Mouse (Mus musculus) hindbrain, embryonic 13.5 days (tissue): Measurements from ENCODE around the gene Rbm26. TPM values are rescaled to one million over a fixed set of nuclear protein-coding genes. Genes with fewer than 3 reads are reported as not detected.
A peak's percentile ranks its signal among the peaks of the same experiment; 100 is the strongest.

Experiments used
- ATAC-seq: fragments of 200-750 bp; cut with Nextera tagmentation; 2 replicates; pipeline ENCODE4 v1.8.0; 2017; ENCODE audit warnings: moderate TSS enrichment; ENCODE audit not compliant: low FRiP score
- H3K27ac ChIP-seq: fragments of 300-500 bp; sonication (generic); 2 replicates; pipeline ENCODE4 v1.5.1; 2015; ENCODE audit warnings: inconsistent platforms, mild to moderate bottlenecking, moderate library complexity
- H3K27me3 ChIP-seq: fragments of 300-500 bp; sonication (generic); 2 replicates; pipeline ENCODE4 v1.6.1; 2015; ENCODE audit warnings: mild to moderate bottlenecking, inconsistent platforms
- H3K36me3 ChIP-seq: fragments of 300-500 bp; sonication (generic); 2 replicates; pipeline ENCODE4 v1.6.1; 2015; ENCODE audit warnings: mild to moderate bottlenecking, inconsistent platforms
- H3K4me1 ChIP-seq: fragments of 300-500 bp; sonication (generic); replicated peaks from 2 replicates; pipeline ENCODE4 v1.6.1; 2015; ENCODE audit warnings: inconsistent platforms
- H3K4me2 ChIP-seq: fragments of 300-500 bp; sonication (generic); 2 replicates; pipeline ENCODE4 v1.6.1; 2015; ENCODE audit warnings: inconsistent platforms, mild to moderate bottlenecking, moderate library complexity
- H3K4me3 ChIP-seq: fragments of 300-500 bp; sonication (generic); 2 replicates; pipeline ENCODE4 v1.5.1; 2015; ENCODE audit warnings: mild to moderate bottlenecking, inconsistent platforms
- H3K9ac ChIP-seq: fragments of 300-500 bp; sonication (generic); 2 replicates; pipeline ENCODE4 v1.6.1; 2015; ENCODE audit warnings: mild to moderate bottlenecking, inconsistent platforms
- H3K9me3 ChIP-seq: fragments of 300-500 bp; sonication (generic); 2 replicates; pipeline ENCODE4 v1.6.1; 2016; ENCODE audit warnings: inconsistent platforms
- WGBS: fragments of 180-500 bp; shearing (Covaris S2); methylation state at CpG from one replicate; pipeline ENCODE4 v1.1.7; 2015; 5-methylcytosine and 5-hydroxymethylcytosine counted together
- polyA plus RNA-seq: library from polyadenylated mRNA; unstranded; fragments of >200 nt; fragmentation: Nextera tagmentation; extraction: Ambion mirVana; gene quantifications from 2 replicates; pipeline ENCODE4 v1.2.1, GENCODE M21; 2015

Gene Rbm26
- 37.2 and 38.2 TPM in 2 replicates for polyA plus RNA-seq

DNA sequence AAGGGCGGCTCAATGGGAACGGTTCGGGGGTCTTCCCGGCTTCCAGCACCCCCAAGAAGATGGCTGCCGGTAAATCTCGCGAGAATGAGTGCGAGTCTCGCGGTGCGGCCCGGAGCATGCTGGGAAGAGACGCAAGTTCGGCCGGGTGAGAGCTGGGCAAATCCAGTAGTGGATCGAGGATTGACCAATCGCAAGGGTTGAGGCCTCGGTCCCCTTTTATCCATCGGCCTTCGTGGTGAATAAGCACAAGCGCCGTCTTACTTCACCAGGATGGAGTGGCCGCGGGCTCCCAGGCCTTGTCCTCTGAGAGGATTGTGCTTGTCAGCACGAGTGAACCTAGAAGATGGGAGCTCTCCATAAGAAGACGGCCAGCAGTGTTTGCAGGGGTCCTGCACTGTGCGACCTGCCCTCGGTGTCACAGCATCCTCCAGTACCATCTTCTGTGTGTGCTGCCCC lies at the start of gene Rbm26:
TSS of gene Rbm26 (minus strand) at position 90 of the 456 bp plus-strand sequence.
- ATAC-seq, result peak; percentile 98
- Histone ChIP-seq H3K9me3 (no peaks in the 10 kb centered on the region), H3K4me3 (peak within 1 kb of the TSS; percentile 96), H3K4me1 (peaks cover 27% of the 10 kb centered on the region), H3K27ac (peak within 1 kb of the TSS; percentile 96), H3K4me2 (peak within 1 kb of the TSS; percentile 88), H3K27me3 (no peaks in the 10 kb centered on the region), H3K9ac (peak within 1 kb of the TSS; percentile 97), H3K36me3 (no peaks in the 10 kb centered on the region)
- WGBS, result 0% methylated on average over 28 of the region's 28 CpGs

DNA sequence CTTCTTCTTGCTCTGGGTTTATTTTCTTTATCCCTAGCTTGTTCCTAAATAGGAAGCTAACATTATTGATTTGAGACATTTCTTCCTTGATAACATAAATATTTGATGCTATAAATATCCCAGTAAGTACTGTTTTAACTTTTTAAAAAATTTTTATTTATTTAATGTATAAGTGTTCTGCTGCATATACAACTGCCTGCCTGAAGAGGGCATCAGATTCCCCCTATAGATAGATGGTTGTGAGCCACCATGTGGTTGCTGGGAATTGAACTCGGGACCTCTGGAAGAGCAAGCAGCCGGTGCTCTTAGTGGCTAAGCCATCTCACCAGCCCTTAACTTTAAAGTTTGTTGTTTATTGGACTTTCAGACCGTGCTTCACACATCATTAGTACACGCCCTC lies 48.7 kb upstream of the Rbm26 start:
- Histone ChIP-seq H3K4me3 (no peak overlapping the region), H3K36me3 (no peaks in the 10 kb centered on the region), H3K27me3 (no peaks in the 10 kb centered on the region), H3K4me2 (no peak overlapping the region), H3K9me3 (no peaks in the 10 kb centered on the region), H3K27ac (no peak overlapping the region), H3K4me1 (no peaks in the 10 kb centered on the region), H3K9ac (no peak overlapping the region)
- ATAC-seq, result no peak
- 91% methylated on average over 4 of the region's 4 CpGs for WGBS

DNA sequence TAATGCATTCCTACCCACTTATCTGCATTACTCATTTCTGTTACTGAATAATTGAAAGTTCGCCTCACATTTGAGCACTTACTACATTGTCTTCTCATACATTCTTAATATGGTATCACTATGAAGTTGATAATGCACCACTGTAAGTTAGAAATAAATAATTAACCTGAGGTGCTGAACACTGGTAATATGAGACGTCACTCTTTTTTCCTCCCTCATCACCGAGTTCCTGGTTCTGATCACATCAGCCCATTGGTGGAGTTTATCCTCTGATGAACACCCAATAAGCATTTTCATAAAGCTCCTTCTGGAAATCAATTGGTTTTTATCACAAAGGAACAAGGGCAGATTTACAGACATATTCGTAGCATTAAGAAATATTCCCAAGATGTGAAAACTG lies 45.1 kb upstream of the Rbm26 start:
- no peaks in the 10 kb centered on the region for H3K4me1 ChIP-seq
- 92% methylated on average over 4 of the region's 4 CpGs for WGBS
- H3K36me3 ChIP-seq, result no peaks in the 10 kb centered on the region
- ATAC-seq, result no peak
- no peak overlapping the region for H3K9ac ChIP-seq
- H3K9me3 ChIP-seq, result no peaks in the 10 kb centered on the region
- H3K4me3 ChIP-seq, result no peak overlapping the region
- H3K27ac ChIP-seq, result no peak overlapping the region
- no peak overlapping the region for H3K4me2 ChIP-seq
- H3K27me3 ChIP-seq, result no peaks in the 10 kb centered on the region

DNA sequence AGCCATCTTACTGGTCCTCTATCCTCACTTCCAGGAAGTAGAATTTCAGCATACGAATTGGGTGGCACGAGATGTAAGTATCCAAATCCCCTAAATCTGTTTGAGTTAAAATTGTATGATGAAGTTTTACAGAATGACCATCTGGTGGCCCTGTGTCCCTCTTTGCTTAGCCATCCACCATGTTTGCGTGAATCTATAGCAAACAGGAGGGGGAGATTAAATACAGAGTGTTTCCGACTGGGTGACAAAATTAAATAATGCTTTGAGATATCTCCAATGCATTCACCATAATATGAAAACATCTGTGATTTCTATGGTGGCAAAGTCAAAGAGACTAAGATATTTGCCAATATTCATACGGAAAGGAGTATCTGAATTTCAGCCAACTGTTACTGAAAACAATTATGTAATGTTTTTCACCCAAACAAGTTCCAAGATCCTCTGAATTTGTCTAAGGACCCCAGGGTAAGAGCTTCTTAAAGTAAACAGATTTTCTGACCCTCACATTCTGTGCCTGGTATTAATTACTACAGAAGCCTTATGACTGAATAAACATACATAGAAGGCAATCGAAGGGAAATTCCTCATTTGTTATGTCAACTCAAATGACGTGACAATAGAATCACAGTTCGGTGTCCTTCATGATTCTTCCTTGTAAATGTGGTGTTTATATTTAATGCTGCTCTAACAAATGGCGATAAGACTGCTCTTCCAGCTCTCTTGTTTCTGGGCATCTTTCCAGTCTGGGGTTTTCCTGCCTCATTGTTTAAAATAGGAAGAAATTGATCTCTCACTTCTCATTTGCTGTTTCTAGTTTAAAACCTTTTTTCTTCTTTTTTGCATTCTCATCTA lies 42.6 kb upstream of the Rbm26 start:
- no peak for ATAC-seq

DNA sequence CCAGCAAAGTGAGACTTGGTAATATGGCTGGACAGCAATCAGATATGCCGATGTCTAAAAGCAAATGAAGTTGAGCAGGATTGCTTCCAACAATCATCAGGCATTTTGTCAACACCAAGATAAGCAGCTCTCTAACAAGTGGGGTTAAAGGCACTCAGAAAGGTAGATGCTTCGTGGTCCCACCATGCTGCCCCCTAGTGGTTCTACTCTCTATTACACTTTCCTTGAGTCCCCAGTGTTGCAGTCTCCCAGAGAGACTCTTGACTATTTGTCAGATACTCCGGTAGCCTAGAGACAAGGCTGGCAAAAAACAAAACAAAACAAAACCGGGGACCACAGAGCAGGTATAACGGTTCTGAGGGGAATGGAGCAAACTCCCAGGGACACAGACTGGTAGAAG lies 21.3 kb upstream of the Rbm26 start:
- no peak overlapping the region for H3K4me2 ChIP-seq
- no peaks in the 10 kb centered on the region for H3K27me3 ChIP-seq
- no peaks in the 10 kb centered on the region for H3K4me1 ChIP-seq
- H3K27ac ChIP-seq, result no peak overlapping the region
- no peak overlapping the region for H3K4me3 ChIP-seq
- H3K36me3 ChIP-seq, result no peaks in the 10 kb centered on the region
- no peaks in the 10 kb centered on the region for H3K9me3 ChIP-seq
- 60% methylated on average over 5 of the region's 5 CpGs for WGBS
- ATAC-seq, result no peak
- no peak overlapping the region for H3K9ac ChIP-seq

More for the DNA sequence above, 42.6 kb upstream of the Rbm26 start:
- WGBS, result 88% methylated on average over 9 of the region's 9 CpGs
- no peak overlapping the region for H3K4me3 ChIP-seq
- no peak overlapping the region for H3K4me2 ChIP-seq
- H3K36me3 ChIP-seq, result no peaks in the 10 kb centered on the region
- no peaks in the 10 kb centered on the region for H3K4me1 ChIP-seq
- no peak overlapping the region for H3K27ac ChIP-seq
- H3K9me3 ChIP-seq, result no peaks in the 10 kb centered on the region
- H3K27me3 ChIP-seq, result no peaks in the 10 kb centered on the region
- no peak overlapping the region for H3K9ac ChIP-seq

DNA sequence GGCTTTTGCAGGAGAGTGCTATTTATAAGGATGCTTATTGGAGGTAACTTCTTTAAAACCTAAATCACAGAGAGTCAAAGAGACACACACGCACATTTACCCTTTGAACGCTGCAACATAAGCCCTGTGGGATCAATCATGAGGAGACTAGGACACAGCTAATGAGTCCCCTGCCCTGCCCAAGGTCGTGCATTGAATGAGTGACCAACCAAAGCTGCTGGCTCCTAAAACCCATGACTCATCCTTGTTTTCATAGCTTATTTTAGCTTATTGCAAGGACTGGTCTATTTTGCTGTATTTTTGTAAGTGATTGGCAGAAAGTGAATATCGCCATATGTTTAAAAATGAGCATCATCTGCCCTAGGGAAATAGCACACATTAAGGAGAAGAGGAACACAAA lies 17.6 kb upstream of the Rbm26 start:
- WGBS, result 70% methylated on average over 4 of the region's 4 CpGs
- no peaks in the 10 kb centered on the region for H3K27me3 ChIP-seq
- H3K4me3 ChIP-seq, result no peak overlapping the region
- no peak overlapping the region for H3K9ac ChIP-seq
- no peaks in the 10 kb centered on the region for H3K36me3 ChIP-seq
- H3K4me1 ChIP-seq, result no peaks in the 10 kb centered on the region
- ATAC-seq, result no peak
- H3K4me2 ChIP-seq, result no peak overlapping the region
- H3K27ac ChIP-seq, result no peak overlapping the region
- no peaks in the 10 kb centered on the region for H3K9me3 ChIP-seq

DNA sequence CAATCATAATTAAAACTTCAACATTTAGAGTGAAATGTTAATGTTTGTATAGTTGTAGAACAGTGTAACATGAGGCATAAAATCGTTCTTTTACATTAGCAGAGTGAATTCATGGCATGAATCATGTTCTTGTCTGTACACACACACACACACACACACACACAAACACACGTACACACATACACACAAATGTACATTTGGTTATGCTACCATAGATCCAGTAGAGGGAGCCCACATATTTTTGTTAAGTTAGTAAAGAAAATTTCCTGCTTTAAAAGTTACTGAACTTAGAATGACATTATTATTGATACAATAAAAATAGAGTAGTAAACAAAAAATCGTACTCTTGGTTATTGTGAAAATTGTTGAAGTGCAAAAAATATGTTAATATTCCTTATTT lies 7.7 kb upstream of the Rbm26 start:
- H3K36me3 ChIP-seq, result no peaks in the 10 kb centered on the region
- H3K4me3 ChIP-seq, result no peak overlapping the region
- H3K27ac ChIP-seq, result no peak overlapping the region
- H3K4me2 ChIP-seq, result no peak overlapping the region
- WGBS, result 71% methylated on average over 3 of the region's 3 CpGs
- ATAC-seq, result no peak
- no peaks in the 10 kb centered on the region for H3K9me3 ChIP-seq
- no peaks in the 10 kb centered on the region for H3K27me3 ChIP-seq
- no peak overlapping the region for H3K9ac ChIP-seq
- H3K4me1 ChIP-seq, result no peaks in the 10 kb centered on the region

DNA sequence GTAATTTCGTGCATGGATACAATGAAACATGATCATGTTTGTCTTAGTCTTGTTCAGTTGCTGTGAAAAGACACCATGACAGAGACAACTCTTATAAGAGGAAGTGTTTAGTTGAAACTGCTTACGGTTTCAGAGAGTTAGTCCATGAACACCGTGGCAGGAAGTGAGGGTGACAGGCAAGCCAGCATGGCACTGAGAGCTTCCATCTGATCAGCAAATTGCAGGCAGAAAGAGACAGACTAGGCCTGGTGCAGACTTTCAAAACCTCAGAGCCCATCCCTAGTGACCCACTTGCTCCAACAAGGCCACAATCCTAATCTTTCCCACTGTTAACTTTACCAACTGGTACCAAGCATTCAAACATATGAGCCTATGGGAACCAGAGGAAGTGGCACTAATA lies 5.7 kb upstream of the Rbm26 start:
- WGBS, result 82% methylated on average over 3 of the region's 3 CpGs
- no peak overlapping the region for H3K4me2 ChIP-seq
- H3K9me3 ChIP-seq, result no peaks in the 10 kb centered on the region
- no peaks in the 10 kb centered on the region for H3K36me3 ChIP-seq
- no peaks in the 10 kb centered on the region for H3K27me3 ChIP-seq
- no peak for ATAC-seq
- no peak overlapping the region for H3K4me3 ChIP-seq
- H3K9ac ChIP-seq, result no peak overlapping the region
- H3K27ac ChIP-seq, result no peak overlapping the region
- H3K4me1 ChIP-seq, result no peaks in the 10 kb centered on the region

DNA sequence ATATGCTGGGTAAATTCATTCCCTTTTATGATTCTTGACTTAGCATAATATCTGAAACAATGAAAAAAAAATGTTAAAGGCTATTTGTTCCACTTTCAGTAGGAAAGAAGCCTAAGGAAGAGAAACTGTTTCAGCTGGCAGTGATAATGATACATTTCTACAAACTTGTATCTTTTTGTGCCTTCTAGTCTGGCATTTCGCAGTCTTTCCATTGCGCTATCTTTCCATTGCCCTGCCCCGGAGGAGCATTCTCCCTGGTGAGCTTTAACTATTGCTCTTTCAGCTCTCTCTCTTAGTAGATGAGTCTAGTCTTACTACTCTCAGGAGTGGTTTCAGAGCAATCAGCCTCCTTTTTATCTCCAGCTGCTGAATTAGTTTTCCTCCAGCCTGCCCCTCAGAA lies 2.6 kb upstream of the Rbm26 start:
- H3K4me1 ChIP-seq, result peaks cover 15% of the 10 kb centered on the region
- 95% methylated on average over 3 of the region's 3 CpGs for WGBS
- no peaks in the 10 kb centered on the region for H3K27me3 ChIP-seq
- H3K4me2 ChIP-seq, result no peak overlapping the region
- no peak for ATAC-seq
- no peak overlapping the region for H3K4me3 ChIP-seq
- no peaks in the 10 kb centered on the region for H3K36me3 ChIP-seq
- H3K9me3 ChIP-seq, result no peaks in the 10 kb centered on the region
- no peak overlapping the region for H3K9ac ChIP-seq
- no peak overlapping the region for H3K27ac ChIP-seq

DNA sequence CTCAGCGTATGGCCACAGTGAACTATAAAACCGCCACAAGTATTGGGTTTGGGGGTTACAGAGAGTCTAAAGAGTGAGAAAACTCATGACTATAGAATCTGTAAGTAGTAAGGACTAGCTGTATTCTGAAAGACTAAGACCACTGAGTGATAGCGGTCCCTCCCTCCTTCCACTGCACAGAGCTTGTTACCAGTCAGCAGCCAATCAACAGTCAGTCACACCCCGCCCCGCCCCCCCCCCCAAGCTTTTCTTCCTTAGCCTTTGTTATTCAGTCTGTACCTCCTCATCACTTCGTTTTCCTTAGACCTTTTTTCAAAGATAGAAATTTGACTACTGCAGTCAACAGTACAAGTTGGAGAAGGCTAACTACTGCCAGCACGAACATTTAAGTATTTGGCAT lies 1.9 kb upstream of the Rbm26 start:
- no peak overlapping the region for H3K4me3 ChIP-seq
- no peaks in the 10 kb centered on the region for H3K9me3 ChIP-seq
- WGBS, result 64% methylated on average over 7 of the region's 7 CpGs
- no peak overlapping the region for H3K4me2 ChIP-seq
- no peak overlapping the region for H3K27ac ChIP-seq
- no peak overlapping the region for H3K9ac ChIP-seq
- ATAC-seq, result no peak
- no peaks in the 10 kb centered on the region for H3K36me3 ChIP-seq
- H3K27me3 ChIP-seq, result no peaks in the 10 kb centered on the region
- H3K4me1 ChIP-seq, result peaks cover 19% of the 10 kb centered on the region

DNA sequence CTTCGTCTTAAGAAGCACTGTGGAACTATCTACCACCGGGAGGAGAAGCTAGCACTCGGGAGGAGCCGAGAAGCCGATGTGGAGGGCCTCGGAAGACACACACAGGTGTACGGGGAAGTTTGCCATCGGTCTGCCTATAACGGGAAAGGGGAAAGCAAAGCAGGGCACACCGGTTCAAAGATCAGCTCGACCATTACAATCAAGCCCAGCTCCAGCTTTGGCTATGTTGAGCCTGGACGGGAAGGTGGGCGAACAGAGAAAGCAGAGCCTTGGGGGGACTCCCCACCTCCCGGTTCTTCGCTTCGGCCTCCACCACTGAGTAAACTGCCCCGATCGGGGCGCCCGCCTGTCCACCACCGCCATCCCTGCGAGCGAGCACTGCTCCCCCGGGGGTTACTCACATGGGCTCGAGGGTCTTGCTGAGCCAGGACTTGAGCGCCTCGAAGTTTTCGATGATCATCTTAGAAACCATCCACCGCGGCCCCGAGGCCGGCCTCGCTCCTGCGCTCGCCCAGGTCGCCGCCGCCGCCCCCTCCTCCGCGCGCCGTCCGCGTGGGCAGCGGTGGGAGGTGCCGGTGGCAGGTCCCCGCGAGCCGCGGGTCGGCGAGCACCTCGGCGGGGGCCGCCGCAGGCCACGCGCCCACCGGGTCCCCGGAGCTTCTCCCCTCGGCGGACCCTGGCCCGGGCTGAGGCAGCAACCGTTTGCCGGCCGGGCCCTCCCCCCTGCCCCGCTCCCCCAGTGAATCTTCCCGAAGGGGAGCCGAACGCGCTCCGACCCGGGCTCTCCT lies 552 bp downstream of the Rbm26 start:
- Histone ChIP-seq H3K4me3 (peak overlapping the region; percentile 96), H3K4me1 (peaks cover 28% of the 10 kb centered on the region), H3K27ac (peak overlapping the region; percentile 96), H3K27me3 (no peaks in the 10 kb centered on the region), H3K9ac (peak overlapping the region; percentile 97), H3K9me3 (no peaks in the 10 kb centered on the region), H3K4me2 (peak overlapping the region; percentile 88), H3K36me3 (no peaks in the 10 kb centered on the region)
- peak; percentile 88 for ATAC-seq
- WGBS, result under 1% methylated on average over 70 of the region's 74 CpGs

DNA sequence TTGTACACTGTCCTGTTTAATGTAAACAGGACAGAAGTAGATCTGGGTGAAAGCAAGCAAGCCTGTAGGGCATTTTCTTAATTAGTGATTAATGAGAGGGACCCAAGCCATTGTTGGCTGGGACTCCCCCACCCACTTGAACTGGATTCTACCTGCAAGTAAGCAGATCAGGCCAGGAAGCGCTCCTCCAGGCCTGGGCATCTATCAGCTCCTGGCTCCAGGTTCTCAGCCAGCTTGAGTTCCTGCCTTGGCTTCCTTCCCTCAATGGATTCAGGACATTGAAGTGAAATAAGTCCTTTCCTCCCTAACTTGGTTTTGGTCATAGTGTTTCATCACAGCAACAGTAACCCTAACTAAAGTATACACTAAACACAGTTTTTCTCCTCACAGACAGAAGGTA lies 9.9 kb downstream of the Rbm26 start:
- H3K9ac ChIP-seq, result no peak overlapping the region
- H3K27ac ChIP-seq, result no peak overlapping the region
- 90% methylated on average over 1 of the region's 1 CpGs for WGBS
- H3K4me2 ChIP-seq, result no peak overlapping the region
- H3K36me3 ChIP-seq, result no peaks in the 10 kb centered on the region
- H3K4me3 ChIP-seq, result no peak overlapping the region
- peaks cover 8% of the 10 kb centered on the region; the same call in 1 of the 2 replicates for H3K4me1 ChIP-seq
- ATAC-seq, result no peak
- no peaks in the 10 kb centered on the region for H3K27me3 ChIP-seq
- no peaks in the 10 kb centered on the region for H3K9me3 ChIP-seq
